Mouse (Mus musculus) neural tube, embryonic 14.5 days (tissue): Measurements from ENCODE around the gene Scel. TPM values are rescaled to one million over a fixed set of nuclear protein-coding genes. Genes with fewer than 3 reads are reported as not detected.

Experiments
- ATAC-seq: fragments of 200-750 bp; cut with Nextera tagmentation; 2 replicates; pipeline ENCODE4 v1.8.0; 2017; ENCODE audit warnings: low read depth, mild to moderate bottlenecking, moderate TSS enrichment, moderate library complexity
- H3K27ac ChIP-seq: fragments of 300-500 bp; sonication (generic); 2 replicates; pipeline ENCODE4 v1.5.1; 2014; ENCODE audit warnings: low read depth, mild to moderate bottlenecking, control low read depth, low read length, moderate library complexity, mixed read lengths
- H3K27me3 ChIP-seq: fragments of 300-500 bp; sonication (generic); 2 replicates; pipeline ENCODE4 v1.6.1; 2014; ENCODE audit warnings: low read length; ENCODE audit not compliant: control insufficient read depth, insufficient read depth
- H3K36me3 ChIP-seq: fragments of 300-500 bp; sonication (generic); 2 replicates; pipeline ENCODE4 v1.6.1; 2014; ENCODE audit warnings: low read length, mixed read lengths; ENCODE audit not compliant: control insufficient read depth, insufficient read depth
- H3K4me1 ChIP-seq: fragments of 300-500 bp; sonication (generic); 2 replicates; pipeline ENCODE4 v1.6.1; 2014; ENCODE audit warnings: low read length; ENCODE audit not compliant: control insufficient read depth, insufficient read depth
- H3K4me2 ChIP-seq: fragments of 300-500 bp; sonication (generic); 2 replicates; pipeline ENCODE4 v1.6.1; 2014; ENCODE audit warnings: mild to moderate bottlenecking, low read depth, low read length, control low read depth
- H3K4me3 ChIP-seq: fragments of 300-500 bp; sonication (generic); 2 replicates; pipeline ENCODE4 v1.5.1; 2014; ENCODE audit warnings: low read depth, low read length, control low read depth, mixed read lengths
- H3K9ac ChIP-seq: fragments of 300-500 bp; sonication (generic); replicated peaks from 2 replicates; pipeline ENCODE4 v1.6.1; 2014; ENCODE audit warnings: low read depth, mild to moderate bottlenecking, control low read depth, low read length, mixed read lengths
- H3K9me3 ChIP-seq: fragments of 300-500 bp; sonication (generic); 2 replicates; pipeline ENCODE4 v1.6.1; 2016; ENCODE audit warnings: low read length; ENCODE audit not compliant: control insufficient read depth
- WGBS: fragments of 180-500 bp; shearing (Covaris S2); extraction: QIAGEN DNeasy Blood & Tissue Kit; methylation state at CpG from one replicate; pipeline ENCODE4 v1.1.7; 2014; 5-methylcytosine and 5-hydroxymethylcytosine counted together
- polyA plus RNA-seq: library from polyadenylated mRNA; unstranded; fragments of >200 nt; fragmentation: Nextera tagmentation; extraction: Ambion mirVana; gene quantifications from 2 replicates; pipeline ENCODE4 v1.2.1, GENCODE M21; 2014

Gene Scel
- polyA plus RNA-seq, 1 experiment from 2014 or later, result 0.13 TPM

DNA sequence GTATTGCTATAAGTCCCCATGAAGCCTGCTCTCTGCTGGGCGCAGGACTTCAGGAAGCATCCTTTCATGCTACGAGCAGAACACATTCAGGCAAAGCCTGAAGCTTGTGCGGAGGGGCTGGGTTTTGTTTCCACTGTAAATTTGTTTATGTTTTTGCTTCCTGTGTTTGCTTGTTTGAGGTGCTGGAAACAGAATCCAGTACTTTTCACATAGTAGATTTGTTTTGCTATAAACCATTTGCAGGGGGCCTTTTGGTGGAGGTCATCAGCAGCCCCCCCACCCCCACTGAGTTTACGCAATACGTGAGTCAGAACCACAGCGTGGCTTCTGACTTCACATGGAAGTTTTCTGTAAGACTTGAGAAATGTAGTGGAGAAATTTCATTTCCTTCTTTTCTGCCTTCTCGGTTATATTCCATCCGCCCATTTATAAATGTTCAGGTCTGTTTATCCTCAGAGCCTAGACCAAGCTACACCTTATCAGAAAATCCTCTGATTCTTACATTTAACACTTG is 22.4 kb downstream of the Scel start:
- no peak overlapping the region for H3K4me3 ChIP-seq
- ATAC-seq, result no peak
- no peaks in the 10 kb centered on the region for H3K9me3 ChIP-seq
- H3K27ac ChIP-seq, result no peak overlapping the region
- H3K36me3 ChIP-seq, result no peaks in the 10 kb centered on the region
- no peak overlapping the region for H3K9ac ChIP-seq
- H3K27me3 ChIP-seq, result no peaks in the 10 kb centered on the region
- H3K4me2 ChIP-seq, result no peak overlapping the region
- H3K4me1 ChIP-seq, result no peaks in the 10 kb centered on the region
- 85% methylated on average over 8 of the region's 8 CpGs for WGBS

DNA sequence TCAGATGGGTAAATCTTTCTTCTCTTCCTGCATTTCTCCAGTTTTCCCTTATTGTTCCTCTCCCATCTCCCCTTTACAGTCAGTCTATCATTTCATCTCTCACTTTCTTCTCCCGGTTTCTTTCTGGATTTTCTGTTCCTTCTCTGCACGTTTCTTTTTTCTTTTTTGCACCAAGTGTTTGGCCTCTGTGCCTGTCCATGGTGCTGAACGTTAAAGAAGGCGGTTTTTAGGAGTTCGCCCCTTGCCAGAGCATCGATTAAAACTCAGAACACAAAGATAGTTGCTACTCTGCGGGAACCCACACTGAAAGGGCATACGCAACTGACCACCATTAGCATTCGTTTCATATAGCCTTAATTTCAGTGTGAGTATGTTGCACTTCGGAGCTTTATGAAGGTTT is 23.2 kb downstream of the Scel start:
- Histone ChIP-seq H3K4me1 (no peaks in the 10 kb centered on the region), H3K9ac (no peak overlapping the region), H3K36me3 (no peaks in the 10 kb centered on the region), H3K27me3 (no peaks in the 10 kb centered on the region), H3K27ac (no peak overlapping the region), H3K4me2 (no peak overlapping the region), H3K4me3 (no peak overlapping the region), H3K9me3 (no peaks in the 10 kb centered on the region)
- WGBS, result 49% methylated on average over 10 of the region's 10 CpGs
- ATAC-seq, result no peak

DNA sequence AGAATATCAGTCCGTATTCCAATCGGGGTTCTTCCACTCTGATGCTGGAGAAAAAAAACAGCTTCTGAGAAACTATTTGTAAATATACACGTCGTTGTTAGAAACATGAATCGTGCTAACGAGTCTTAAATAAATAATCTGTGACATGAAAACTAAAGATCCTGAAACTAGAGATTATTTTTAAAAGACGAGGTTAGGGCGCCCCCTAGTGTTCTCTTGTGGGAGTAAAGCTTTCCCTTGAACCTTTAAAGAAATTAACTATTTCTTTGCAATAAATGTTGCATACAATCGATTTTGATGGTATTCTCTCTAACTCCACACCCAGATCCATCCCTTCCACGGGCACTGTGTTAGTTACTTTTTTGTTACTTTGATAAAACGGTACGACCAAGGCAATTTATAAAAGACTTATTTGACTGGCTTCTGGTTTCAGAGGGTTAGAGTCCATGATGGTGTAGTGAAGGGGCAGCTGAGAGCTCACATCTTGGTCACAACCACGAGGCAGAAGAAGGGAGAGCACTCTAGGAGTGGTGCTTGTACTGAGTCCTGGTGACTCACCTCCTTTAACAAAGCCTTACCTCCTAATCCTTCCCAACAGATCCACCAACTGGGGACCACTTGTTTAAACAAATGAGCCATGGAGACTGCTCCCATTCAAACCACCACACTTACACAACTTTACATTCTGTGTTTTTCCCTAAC is 24.4 kb downstream of the Scel start:
- 16% methylated on average over 13 of the region's 13 CpGs for WGBS
- H3K4me2 ChIP-seq, result no peak overlapping the region

DNA sequence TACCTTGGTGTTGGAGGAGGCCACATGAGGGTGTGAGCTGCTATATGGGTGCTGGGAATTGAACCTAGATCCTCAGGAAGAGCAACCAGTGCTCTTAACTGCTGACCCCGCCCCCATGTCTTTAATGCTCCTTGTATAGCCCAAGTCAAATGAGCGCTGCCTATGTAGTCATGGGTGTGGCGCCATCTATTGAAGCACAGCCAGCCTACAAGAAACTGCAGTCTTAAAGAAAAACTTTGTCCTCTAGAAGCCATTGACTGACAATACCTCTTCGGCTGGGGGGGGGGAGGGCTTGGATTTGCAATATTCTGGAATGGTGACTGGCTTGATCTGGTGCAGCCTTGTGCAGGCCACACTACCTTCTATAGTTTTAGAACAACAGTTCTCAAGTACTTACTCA is 26.7 kb downstream of the Scel start:
- Histone ChIP-seq H3K4me3 (no peak overlapping the region), H3K4me1 (no peaks in the 10 kb centered on the region), H3K9ac (no peak overlapping the region), H3K36me3 (no peaks in the 10 kb centered on the region), H3K27me3 (no peaks in the 10 kb centered on the region), H3K27ac (no peak overlapping the region), H3K4me2 (no peak overlapping the region), H3K9me3 (no peaks in the 10 kb centered on the region)
- ATAC-seq, result no peak
- WGBS, result 60% methylated on average over 4 of the region's 4 CpGs

More for the DNA sequence above, 24.4 kb downstream of the Scel start:
- no peak overlapping the region for H3K4me3 ChIP-seq
- no peaks in the 10 kb centered on the region for H3K4me1 ChIP-seq
- peak; percentile 42; the same call in 1 of the 2 replicates for ATAC-seq
- H3K27ac ChIP-seq, result no peak overlapping the region
- no peaks in the 10 kb centered on the region for H3K9me3 ChIP-seq
- H3K36me3 ChIP-seq, result no peaks in the 10 kb centered on the region
- no peak overlapping the region for H3K9ac ChIP-seq
- H3K27me3 ChIP-seq, result no peaks in the 10 kb centered on the region

DNA sequence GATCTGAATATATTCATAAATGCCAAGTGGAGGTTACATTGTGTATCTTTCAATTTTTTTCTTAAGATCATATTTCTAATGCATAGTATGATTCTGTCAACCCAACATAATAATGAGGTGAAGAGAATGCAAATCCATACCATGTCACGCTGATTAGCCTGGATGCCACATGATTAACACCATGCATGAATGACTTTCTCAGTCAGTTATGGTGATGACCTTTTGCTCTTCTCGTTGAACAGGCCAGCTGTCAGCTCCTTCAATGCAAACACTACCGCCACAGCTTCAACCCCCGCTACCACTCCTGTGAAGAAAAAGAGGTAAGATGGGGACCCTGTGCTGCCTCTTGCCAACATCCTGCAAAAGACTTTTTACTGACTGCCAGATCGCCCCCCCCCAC is 28.5 kb downstream of the Scel start:
- no peak overlapping the region for H3K27ac ChIP-seq
- ATAC-seq, result no peak
- 49% methylated on average over 5 of the region's 5 CpGs for WGBS

DNA sequence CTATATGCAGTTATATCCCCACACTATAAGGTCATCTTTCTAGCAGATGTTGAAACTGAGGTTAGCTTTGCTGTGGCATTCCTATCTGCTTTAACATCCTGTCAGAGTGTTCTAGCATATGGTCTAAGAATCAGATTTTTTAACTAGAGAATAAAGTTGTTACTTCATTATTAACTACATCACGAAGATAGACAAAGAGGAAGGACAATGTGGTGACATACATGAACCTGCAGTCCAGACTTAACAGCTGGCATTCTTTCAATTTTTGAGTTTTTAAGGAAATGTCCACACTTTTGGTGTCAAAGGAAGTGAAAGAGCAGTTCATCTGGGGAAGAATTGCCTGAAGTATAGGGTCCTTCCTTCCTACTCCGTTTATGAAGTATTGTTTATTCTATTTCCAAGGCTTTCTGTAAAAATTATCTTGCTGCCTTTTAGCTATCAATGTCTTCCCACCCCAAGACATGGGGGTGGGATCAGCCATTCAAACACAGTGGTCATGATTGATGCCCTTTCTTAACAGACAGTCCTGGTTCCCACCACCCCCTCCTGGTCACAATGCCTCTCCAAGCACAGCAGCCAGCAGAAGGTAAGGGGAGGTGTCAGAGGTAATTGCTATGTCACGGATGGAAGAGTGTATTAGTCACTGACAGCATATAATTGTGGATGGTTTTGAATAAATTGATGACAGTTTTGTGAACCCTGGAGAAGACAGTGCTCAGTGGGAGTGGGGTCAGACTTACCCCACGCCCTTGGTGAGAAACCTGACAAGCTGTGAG is 30.4 kb downstream of the Scel start:
- H3K4me3 ChIP-seq, result no peak overlapping the region
- no peaks in the 10 kb centered on the region for H3K9me3 ChIP-seq
- no peak overlapping the region for H3K9ac ChIP-seq
- WGBS, result 53% methylated on average over 4 of the region's 4 CpGs
- H3K36me3 ChIP-seq, result no peaks in the 10 kb centered on the region
- no peak for ATAC-seq
- H3K4me2 ChIP-seq, result no peak overlapping the region
- no peak overlapping the region for H3K27ac ChIP-seq
- H3K27me3 ChIP-seq, result no peaks in the 10 kb centered on the region
- H3K4me1 ChIP-seq, result no peaks in the 10 kb centered on the region

More for the DNA sequence above, 28.5 kb downstream of the Scel start:
- H3K4me2 ChIP-seq, result no peak overlapping the region
- H3K4me1 ChIP-seq, result no peaks in the 10 kb centered on the region
- no peak overlapping the region for H3K9ac ChIP-seq
- no peaks in the 10 kb centered on the region for H3K36me3 ChIP-seq
- no peaks in the 10 kb centered on the region for H3K27me3 ChIP-seq
- no peak overlapping the region for H3K4me3 ChIP-seq
- no peaks in the 10 kb centered on the region for H3K9me3 ChIP-seq

DNA sequence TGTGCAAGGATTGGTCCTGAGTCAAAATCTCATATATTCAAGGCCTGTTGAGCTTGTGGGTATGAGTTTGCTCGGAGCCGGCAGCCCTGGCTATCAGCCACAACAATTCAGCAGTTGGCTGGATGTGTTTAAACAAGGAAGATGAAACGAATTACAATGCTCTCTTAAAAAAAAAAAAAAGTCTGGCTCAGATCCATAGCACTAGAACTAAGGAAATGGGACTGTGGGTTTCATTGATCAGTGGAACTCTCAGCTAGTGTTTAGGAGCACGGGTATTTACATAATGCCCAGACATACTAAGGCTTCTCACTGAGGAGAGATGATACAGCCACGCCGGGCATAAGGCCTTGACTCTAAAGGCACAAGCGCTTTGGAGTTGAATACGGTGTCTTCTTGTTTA is 32.6 kb downstream of the Scel start:
- H3K9me3 ChIP-seq, result no peaks in the 10 kb centered on the region
- no peak overlapping the region for H3K4me3 ChIP-seq
- no peaks in the 10 kb centered on the region for H3K27me3 ChIP-seq
- H3K4me2 ChIP-seq, result no peak overlapping the region
- WGBS, result 54% methylated on average over 8 of the region's 8 CpGs
- no peaks in the 10 kb centered on the region for H3K4me1 ChIP-seq
- H3K36me3 ChIP-seq, result no peaks in the 10 kb centered on the region
- no peak overlapping the region for H3K27ac ChIP-seq
- H3K9ac ChIP-seq, result no peak overlapping the region
- no peak for ATAC-seq

DNA sequence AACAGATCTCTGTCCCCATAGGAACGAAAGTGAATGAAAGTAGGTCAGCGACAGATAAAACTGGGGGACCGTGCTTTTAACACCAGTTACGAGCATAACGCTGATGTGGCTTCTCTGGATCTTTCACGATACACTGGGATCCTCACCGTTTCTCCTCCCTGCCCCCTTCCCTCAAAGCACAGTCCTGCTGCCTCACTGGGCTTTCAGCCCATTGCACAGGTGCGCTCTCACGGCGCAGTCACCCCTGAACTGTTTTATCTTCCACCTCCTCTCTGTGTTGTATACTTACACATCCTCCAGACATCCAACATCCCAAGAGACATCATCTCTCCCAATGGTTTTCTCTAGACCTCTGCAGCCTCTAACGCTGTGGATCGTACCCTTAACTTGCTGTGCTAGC is 33.1 kb downstream of the Scel start:
- H3K27me3 ChIP-seq, result no peaks in the 10 kb centered on the region
- no peak overlapping the region for H3K9ac ChIP-seq
- no peaks in the 10 kb centered on the region for H3K4me1 ChIP-seq
- 87% methylated on average over 12 of the region's 12 CpGs for WGBS
- no peak overlapping the region for H3K4me3 ChIP-seq
- no peak for ATAC-seq
- H3K9me3 ChIP-seq, result no peaks in the 10 kb centered on the region
- no peak overlapping the region for H3K4me2 ChIP-seq
- H3K27ac ChIP-seq, result no peak overlapping the region
- no peaks in the 10 kb centered on the region for H3K36me3 ChIP-seq

DNA sequence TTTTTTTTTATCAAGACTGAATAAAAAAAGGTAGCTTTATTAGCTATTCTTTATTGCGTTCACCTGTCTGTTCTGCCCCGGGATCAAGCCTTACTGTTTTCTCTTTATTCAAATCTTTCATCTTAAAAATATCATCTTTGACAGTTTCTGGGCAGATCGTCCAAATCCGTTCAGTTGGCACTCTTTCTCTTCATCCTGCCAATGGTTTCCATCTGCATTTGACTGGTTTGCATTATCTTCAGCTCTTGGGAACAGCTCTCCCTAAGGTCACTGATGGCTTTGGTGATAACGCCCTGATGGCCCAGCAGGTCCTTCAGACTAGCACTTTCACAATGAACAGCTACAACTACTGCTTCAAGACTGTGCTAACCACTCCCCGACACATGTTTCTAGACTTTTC is 35.1 kb downstream of the Scel start:
- no peaks in the 10 kb centered on the region for H3K27me3 ChIP-seq
- H3K9me3 ChIP-seq, result no peaks in the 10 kb centered on the region
- H3K4me1 ChIP-seq, result no peaks in the 10 kb centered on the region
- no peak overlapping the region for H3K4me2 ChIP-seq
- WGBS, result 88% methylated on average over 6 of the region's 6 CpGs
- ATAC-seq, result no peak
- no peak overlapping the region for H3K4me3 ChIP-seq
- H3K9ac ChIP-seq, result no peak overlapping the region
- no peaks in the 10 kb centered on the region for H3K36me3 ChIP-seq
- H3K27ac ChIP-seq, result no peak overlapping the region
